Mouse (Mus musculus) hindbrain, embryonic 13.5 days (tissue): ENCODE measurements around the gene Ano3. TPM values are rescaled to one million over a fixed set of nuclear protein-coding genes. Genes with fewer than 3 reads are reported as not detected.

Source experiments
- ATAC-seq: fragments of 200-750 bp; cut with Nextera tagmentation; 2 replicates; pipeline ENCODE4 v1.8.0; 2017; ENCODE audit warnings: moderate TSS enrichment; ENCODE audit not compliant: low FRiP score
- H3K27ac ChIP-seq: fragments of 300-500 bp; sonication (generic); 2 replicates; pipeline ENCODE4 v1.5.1; 2015; ENCODE audit warnings: inconsistent platforms, mild to moderate bottlenecking, moderate library complexity
- H3K27me3 ChIP-seq: fragments of 300-500 bp; sonication (generic); 2 replicates; pipeline ENCODE4 v1.6.1; 2015; ENCODE audit warnings: mild to moderate bottlenecking, inconsistent platforms
- H3K36me3 ChIP-seq: fragments of 300-500 bp; sonication (generic); 2 replicates; pipeline ENCODE4 v1.6.1; 2015; ENCODE audit warnings: mild to moderate bottlenecking, inconsistent platforms
- H3K4me1 ChIP-seq: fragments of 300-500 bp; sonication (generic); replicated peaks from 2 replicates; pipeline ENCODE4 v1.6.1; 2015; ENCODE audit warnings: inconsistent platforms
- H3K4me2 ChIP-seq: fragments of 300-500 bp; sonication (generic); 2 replicates; pipeline ENCODE4 v1.6.1; 2015; ENCODE audit warnings: inconsistent platforms, mild to moderate bottlenecking, moderate library complexity
- H3K4me3 ChIP-seq: fragments of 300-500 bp; sonication (generic); 2 replicates; pipeline ENCODE4 v1.5.1; 2015; ENCODE audit warnings: mild to moderate bottlenecking, inconsistent platforms
- H3K9ac ChIP-seq: fragments of 300-500 bp; sonication (generic); 2 replicates; pipeline ENCODE4 v1.6.1; 2015; ENCODE audit warnings: mild to moderate bottlenecking, inconsistent platforms
- H3K9me3 ChIP-seq: fragments of 300-500 bp; sonication (generic); 2 replicates; pipeline ENCODE4 v1.6.1; 2016; ENCODE audit warnings: inconsistent platforms
- WGBS: fragments of 180-500 bp; shearing (Covaris S2); methylation state at CpG from one replicate; pipeline ENCODE4 v1.1.7; 2015; 5-methylcytosine and 5-hydroxymethylcytosine counted together
- polyA plus RNA-seq: library from polyadenylated mRNA; unstranded; fragments of >200 nt; fragmentation: Nextera tagmentation; extraction: Ambion mirVana; gene quantifications from 2 replicates; pipeline ENCODE4 v1.2.1, GENCODE M21; 2015

The Ano3 gene
- polyA plus RNA-seq, 1 experiment from 2014 or later = 1.1 TPM

DNA sequence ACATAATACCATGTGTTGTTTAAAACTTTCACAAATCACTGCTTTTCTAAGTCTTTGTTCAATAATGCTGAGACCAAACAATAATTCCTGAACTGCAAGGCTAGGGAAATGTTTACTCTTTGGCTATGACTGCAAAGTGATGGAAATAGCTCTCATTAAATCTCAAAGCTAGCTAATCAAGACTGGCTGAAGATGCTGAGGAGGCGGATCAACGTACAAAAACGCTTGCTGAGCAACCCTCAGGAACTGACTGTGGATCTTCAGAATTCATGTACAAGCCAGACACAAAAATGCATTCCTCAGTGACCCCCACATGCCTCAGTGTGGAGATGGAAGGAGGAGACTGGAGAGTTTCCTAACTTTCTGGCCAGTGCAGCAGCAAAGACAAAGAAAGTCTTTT is 155.3 kb downstream of the Ano3 start:
- Histone ChIP-seq H3K27me3 (no peaks in the 10 kb centered on the region), H3K4me3 (no peak overlapping the region), H3K36me3 (no peaks in the 10 kb centered on the region), H3K27ac (no peak overlapping the region), H3K9ac (no peak overlapping the region), H3K4me1 (no peaks in the 10 kb centered on the region), H3K4me2 (no peak overlapping the region), H3K9me3 (no peaks in the 10 kb centered on the region)
- 78% methylated on average over 3 of the region's 3 CpGs for WGBS
- ATAC-seq = no peak

DNA sequence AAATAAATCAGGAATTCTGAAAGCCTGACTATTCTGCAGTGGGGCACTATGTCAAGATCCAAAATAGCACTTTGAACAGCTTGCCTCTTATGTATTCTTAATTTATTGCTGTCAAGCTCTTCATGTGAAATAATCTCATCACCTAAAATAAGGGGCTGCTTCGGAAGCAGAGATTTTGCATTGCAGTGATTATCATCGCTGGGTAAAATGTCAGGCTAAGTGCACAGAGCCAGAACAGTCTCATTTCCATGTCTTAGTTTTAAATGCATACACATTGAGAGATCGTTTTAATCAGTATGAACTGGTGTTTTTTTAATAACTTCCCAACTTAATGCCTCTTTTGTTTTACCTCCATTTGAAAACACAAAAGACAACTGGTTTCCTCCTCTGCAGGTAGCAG is 163.3 kb downstream of the Ano3 start:
- no peak overlapping the region for H3K9ac ChIP-seq
- no peak overlapping the region for H3K4me2 ChIP-seq
- no peak for ATAC-seq
- H3K4me3 ChIP-seq = no peak overlapping the region
- no peaks in the 10 kb centered on the region for H3K36me3 ChIP-seq
- H3K9me3 ChIP-seq = no peaks in the 10 kb centered on the region
- H3K27ac ChIP-seq = no peak overlapping the region
- no peaks in the 10 kb centered on the region for H3K4me1 ChIP-seq
- H3K27me3 ChIP-seq = no peaks in the 10 kb centered on the region
- 80% methylated on average over 3 of the region's 3 CpGs for WGBS

DNA sequence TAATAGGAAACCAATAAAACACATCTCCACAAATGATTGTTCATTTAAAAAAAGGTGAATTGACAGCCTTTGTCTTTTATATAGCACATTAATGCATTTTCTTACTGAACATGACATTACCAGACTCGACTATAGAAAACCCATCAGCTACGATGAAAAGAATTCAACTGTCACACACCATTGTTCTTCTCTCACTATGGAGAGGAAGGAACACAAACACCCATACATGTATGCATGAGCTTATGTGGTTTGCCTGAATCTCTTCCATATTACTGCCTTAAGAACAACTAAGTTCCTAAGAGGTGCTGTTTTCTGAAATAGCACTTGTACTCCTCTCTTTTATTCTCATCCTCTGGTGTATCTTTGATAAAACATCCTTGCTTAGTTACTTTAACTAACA is 191.3 kb downstream of the Ano3 start:
- no peak overlapping the region for H3K27ac ChIP-seq
- no peaks in the 10 kb centered on the region for H3K27me3 ChIP-seq
- no peak overlapping the region for H3K9ac ChIP-seq
- no peaks in the 10 kb centered on the region for H3K9me3 ChIP-seq
- H3K4me1 ChIP-seq = no peaks in the 10 kb centered on the region
- no peaks in the 10 kb centered on the region for H3K36me3 ChIP-seq
- ATAC-seq = no peak
- no peak overlapping the region for H3K4me3 ChIP-seq
- no peak overlapping the region for H3K4me2 ChIP-seq
- 36% methylated on average over 2 of the region's 2 CpGs for WGBS

DNA sequence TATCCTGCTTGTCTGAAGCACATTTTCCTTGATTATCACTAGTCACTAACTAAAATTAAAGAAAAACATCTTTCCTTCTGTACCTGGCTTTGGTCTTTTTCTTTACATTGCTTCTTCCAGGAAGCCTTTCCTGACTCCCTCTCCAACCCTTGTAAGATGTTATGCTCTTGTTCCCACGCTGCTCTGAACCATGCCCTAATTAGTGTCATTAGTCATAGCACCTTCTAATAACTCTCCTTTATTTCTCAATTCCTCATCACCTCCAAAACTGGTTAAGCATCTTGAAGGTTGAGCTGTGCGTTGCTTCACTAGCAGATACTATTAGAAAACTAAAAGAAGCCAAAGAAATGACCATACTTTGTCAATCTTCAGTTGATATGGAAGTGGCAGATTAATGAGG is 193.2 kb downstream of the Ano3 start:
- no peaks in the 10 kb centered on the region for H3K36me3 ChIP-seq
- H3K4me3 ChIP-seq = no peak overlapping the region
- H3K27ac ChIP-seq = no peak overlapping the region
- H3K27me3 ChIP-seq = no peaks in the 10 kb centered on the region
- no peak overlapping the region for H3K9ac ChIP-seq
- H3K4me2 ChIP-seq = no peak overlapping the region
- H3K9me3 ChIP-seq = no peaks in the 10 kb centered on the region
- no peak for ATAC-seq
- WGBS = 78% methylated on average over 2 of the region's 2 CpGs
- H3K4me1 ChIP-seq = no peaks in the 10 kb centered on the region

DNA sequence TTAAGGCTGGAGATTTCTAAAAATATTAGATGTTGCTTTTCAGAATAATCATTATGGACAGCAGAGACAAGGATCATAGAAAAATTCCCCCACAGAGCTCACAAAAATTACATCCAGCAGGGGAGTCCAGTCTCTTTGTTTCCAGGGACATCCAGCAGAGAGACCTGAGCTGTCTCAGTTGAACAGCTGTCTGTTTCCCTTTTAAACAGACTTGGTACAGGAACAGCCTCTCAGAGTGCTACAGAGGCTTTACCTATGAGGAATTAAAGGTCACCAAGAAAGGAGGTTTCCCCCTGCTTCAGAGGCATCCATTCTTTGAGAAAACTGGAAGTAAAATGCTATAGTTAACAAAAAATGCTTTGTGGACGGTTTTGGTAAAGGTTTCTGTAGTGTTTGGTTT is 210.2 kb downstream of the Ano3 start:
- Histone ChIP-seq H3K27ac (no peak overlapping the region), H3K4me3 (no peak overlapping the region), H3K36me3 (no peaks in the 10 kb centered on the region), H3K4me1 (no peaks in the 10 kb centered on the region), H3K9ac (no peak overlapping the region), H3K4me2 (no peak overlapping the region), H3K27me3 (no peaks in the 10 kb centered on the region), H3K9me3 (no peaks in the 10 kb centered on the region)
- 63% methylated on average over 1 of the region's 1 CpGs for WGBS
- no peak for ATAC-seq

DNA sequence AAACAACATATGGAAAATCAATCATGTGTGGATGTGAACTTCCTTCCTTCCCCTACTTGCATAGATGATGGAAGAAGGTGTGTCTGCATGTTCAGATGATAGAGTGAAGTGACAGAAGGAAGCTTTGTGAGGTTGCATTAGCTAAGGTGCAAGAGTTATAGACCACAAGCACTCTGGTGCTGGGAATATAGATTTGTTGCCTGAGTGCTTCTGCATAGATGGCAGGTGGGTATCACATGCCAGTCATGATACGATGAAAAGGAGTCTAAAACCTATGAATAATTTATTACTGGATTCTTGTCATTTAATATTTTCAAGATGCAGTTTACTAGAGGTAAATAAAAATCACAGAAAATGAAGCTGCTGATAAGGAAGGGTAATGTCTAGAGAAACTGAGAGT is 210.9 kb downstream of the Ano3 start:
- Histone ChIP-seq H3K36me3 (no peaks in the 10 kb centered on the region), H3K4me3 (no peak overlapping the region), H3K27ac (no peak overlapping the region), H3K27me3 (no peaks in the 10 kb centered on the region), H3K4me1 (no peaks in the 10 kb centered on the region), H3K9ac (no peak overlapping the region), H3K9me3 (no peaks in the 10 kb centered on the region), H3K4me2 (no peak overlapping the region)
- no peak for ATAC-seq
- WGBS = 53% methylated on average over 1 of the region's 1 CpGs

DNA sequence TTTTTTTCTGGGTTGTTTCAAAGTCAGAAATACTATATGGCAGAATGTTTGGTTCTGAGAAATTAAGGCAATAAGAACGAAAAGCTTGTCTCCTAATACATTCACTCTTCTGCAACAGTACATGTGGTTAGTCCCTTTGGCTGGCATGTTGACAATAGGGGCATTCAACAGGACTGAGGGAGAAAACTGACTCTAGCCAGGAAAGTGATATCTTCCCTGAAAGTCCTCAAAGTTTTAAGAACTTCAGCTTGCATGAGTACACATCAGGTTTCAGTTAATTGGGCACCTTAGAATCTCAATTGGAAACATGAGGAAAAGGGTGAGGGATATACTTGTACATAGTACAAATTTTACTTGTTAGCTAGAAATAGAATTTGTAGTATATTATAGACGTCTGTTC is 212.7 kb downstream of the Ano3 start:
- Histone ChIP-seq H3K36me3 (no peaks in the 10 kb centered on the region), H3K9me3 (no peaks in the 10 kb centered on the region), H3K27ac (no peak overlapping the region), H3K27me3 (no peaks in the 10 kb centered on the region), H3K4me3 (no peak overlapping the region), H3K4me2 (no peak overlapping the region), H3K4me1 (no peaks in the 10 kb centered on the region), H3K9ac (no peak overlapping the region)
- WGBS = 84% methylated on average over 2 of the region's 2 CpGs
- ATAC-seq = no peak

DNA sequence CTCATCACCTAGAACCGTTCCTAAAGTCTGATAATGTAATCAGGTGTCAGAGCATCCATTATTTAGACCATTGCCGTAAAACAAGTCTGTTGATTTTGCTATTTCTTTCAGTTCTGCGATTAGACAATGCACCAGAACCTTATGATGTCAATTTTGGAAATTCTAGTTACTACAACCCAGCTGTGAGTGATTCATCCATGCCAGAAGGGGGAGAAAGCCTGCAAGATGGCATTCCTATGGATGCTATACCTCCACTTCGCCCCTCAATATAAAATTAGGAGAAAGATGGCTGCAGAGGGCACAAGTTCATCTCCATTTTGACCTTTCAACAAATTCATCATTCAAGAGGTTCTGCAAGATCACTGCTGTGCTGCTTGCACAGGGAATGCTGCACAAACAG is 213.5 kb downstream of the Ano3 start:
- 82% methylated on average over 4 of the region's 4 CpGs for WGBS

DNA sequence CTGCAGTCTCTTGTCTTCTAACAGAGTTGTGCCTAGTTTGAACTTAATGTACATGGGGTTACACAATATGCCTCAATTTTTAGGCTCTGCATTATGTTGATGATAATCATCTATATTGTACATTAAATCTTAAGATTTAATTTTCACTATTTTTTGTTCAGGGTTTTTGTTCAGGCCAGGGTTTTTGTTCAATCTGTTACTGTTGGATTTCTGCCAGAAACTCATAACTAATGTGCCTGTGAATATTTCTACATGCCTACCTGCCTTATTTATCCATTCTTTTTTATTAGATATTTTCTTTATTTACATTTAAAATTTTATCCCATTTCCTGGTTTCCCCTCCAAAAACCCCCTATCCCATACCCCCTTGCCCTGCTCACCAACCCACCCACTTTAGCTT is 224.6 kb downstream of the Ano3 start:
- H3K36me3 ChIP-seq = no peaks in the 10 kb centered on the region
- H3K27ac ChIP-seq = no peak overlapping the region
- H3K4me3 ChIP-seq = no peak overlapping the region
- no peaks in the 10 kb centered on the region for H3K4me1 ChIP-seq
- H3K27me3 ChIP-seq = no peaks in the 10 kb centered on the region
- no peak overlapping the region for H3K9ac ChIP-seq
- no peak for ATAC-seq
- H3K4me2 ChIP-seq = no peak overlapping the region
- no peaks in the 10 kb centered on the region for H3K9me3 ChIP-seq

More for the DNA sequence above, 213.5 kb downstream of the Ano3 start:
- Histone ChIP-seq H3K27me3 (no peaks in the 10 kb centered on the region), H3K9ac (no peak overlapping the region), H3K4me2 (no peak overlapping the region), H3K4me3 (no peak overlapping the region), H3K27ac (no peak overlapping the region), H3K4me1 (no peaks in the 10 kb centered on the region), H3K36me3 (no peaks in the 10 kb centered on the region), H3K9me3 (no peaks in the 10 kb centered on the region)
- no peak for ATAC-seq

DNA sequence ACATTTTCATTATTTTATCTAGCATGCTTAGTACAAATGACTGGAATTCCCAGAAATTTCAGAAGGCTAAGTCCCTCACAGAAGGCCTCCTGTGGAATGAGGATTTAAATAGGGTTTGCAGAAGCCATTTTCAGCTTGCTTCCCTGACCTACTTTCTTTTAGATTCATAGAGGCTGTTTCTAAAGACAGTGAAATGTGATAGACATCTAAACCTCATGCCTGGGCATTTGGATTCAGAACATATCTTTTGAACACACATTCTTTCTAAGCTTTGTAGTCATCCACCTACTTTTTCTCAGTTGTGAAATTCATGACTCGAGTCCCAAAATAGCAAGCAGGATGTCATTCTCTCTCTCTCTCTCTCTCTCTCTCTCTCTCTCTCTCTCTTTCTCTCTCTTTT is 228.5 kb downstream of the Ano3 start:
- no peaks in the 10 kb centered on the region for H3K27me3 ChIP-seq
- no peak overlapping the region for H3K9ac ChIP-seq
- H3K4me2 ChIP-seq = no peak overlapping the region
- no peak overlapping the region for H3K27ac ChIP-seq
- no peaks in the 10 kb centered on the region for H3K9me3 ChIP-seq
- H3K36me3 ChIP-seq = no peaks in the 10 kb centered on the region
- WGBS = 95% methylated on average over 1 of the region's 1 CpGs
- ATAC-seq = no peak
- no peak overlapping the region for H3K4me3 ChIP-seq
- H3K4me1 ChIP-seq = no peaks in the 10 kb centered on the region

DNA sequence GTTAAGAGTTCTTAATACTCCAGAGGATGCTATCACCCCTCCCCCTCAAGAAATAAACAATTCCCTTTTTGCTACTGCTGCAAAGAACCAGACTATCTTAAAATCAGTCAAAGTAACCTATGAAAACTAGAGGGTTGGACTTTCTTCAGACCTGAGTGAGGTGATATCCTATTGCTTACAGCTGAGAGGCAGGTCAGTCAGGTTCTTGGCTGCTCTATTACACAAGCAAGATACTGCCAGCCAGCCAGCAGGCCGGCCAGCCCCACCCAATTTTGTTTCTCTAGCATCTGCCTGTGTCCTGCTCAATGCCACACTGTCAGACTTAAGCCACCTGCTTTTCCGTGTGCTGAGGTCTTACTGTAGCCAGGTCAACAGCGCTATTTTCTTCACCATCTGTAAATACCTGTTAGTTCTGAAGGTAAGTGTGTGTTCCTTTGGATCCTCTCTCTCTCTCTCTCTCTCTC is 229.4 kb downstream of the Ano3 start, which contains the start of gene Muc15:
Gene Muc15, plus strand, starts transcription at position 51 of the 464 bp plus-strand sequence.
- ATAC-seq = no peak
- H3K4me3 ChIP-seq = no peak within 1 kb of the TSS
- 56% methylated on average over 3 of the region's 3 CpGs for WGBS
- H3K27me3 ChIP-seq = no peaks in the 10 kb centered on the region
- no peaks in the 10 kb centered on the region for H3K36me3 ChIP-seq
- no peak within 1 kb of the TSS for H3K27ac ChIP-seq
- H3K9ac ChIP-seq = no peak within 1 kb of the TSS
- no peak within 1 kb of the TSS for H3K4me2 ChIP-seq
- H3K9me3 ChIP-seq = no peaks in the 10 kb centered on the region
- H3K4me1 ChIP-seq = no peaks in the 10 kb centered on the region

DNA sequence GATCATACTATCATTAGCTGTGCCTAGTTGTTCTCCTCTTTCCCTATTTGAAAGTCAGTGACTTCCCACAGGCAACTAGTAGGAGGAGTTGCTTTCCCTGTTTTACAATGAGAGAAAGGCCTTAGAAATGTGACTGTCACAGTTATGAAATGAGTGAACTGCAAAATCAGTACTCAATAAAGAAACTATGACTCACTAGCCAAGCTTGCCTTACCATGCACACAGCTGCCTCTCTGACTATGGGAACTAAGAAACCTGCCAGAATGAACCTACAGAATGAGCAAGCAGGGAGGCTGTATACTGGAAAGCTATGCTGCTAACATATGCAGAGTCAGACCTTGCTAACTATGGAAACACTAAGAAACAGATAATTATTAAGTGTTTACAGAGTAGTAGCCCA is 231.7 kb downstream of the Ano3 start:
- Histone ChIP-seq H3K9ac (no peak overlapping the region), H3K27ac (no peak overlapping the region), H3K4me3 (no peak overlapping the region), H3K9me3 (no peaks in the 10 kb centered on the region), H3K4me2 (no peak overlapping the region), H3K4me1 (no peaks in the 10 kb centered on the region), H3K36me3 (no peaks in the 10 kb centered on the region), H3K27me3 (no peaks in the 10 kb centered on the region)
- ATAC-seq = no peak

DNA sequence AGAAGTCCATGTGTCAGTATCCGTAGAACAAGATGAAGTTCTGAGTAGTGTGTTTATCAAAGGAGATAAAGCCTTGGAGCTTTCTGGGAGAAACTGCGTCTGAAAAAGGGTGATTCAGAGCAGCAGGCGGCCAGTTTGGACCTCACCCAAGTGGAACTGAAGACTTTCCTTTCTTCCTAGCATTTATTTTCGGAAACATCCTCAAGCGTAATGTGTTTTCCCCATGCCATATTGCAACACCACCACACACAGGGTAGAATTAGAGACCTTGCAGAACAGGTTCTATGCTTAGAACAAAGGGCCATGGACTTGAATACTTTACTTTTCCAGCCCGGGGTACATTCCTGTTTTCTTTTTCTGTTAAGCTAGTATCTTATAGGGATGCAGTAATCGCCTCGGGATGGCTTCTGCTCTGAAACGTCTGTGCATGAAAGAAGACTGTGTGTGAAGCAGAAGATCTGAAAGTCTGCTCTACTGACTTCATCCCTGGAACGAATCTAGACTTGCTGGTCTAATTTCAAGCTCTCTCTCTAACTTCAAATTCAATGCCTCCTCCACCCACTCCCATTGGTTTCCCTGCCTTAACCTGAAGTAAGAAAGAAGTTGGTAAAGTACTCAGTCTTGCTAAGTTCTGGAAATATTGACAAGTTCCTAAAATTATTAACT is 240.5 kb downstream of the Ano3 start:
- no peak overlapping the region for H3K4me2 ChIP-seq
- H3K27me3 ChIP-seq = no peaks in the 10 kb centered on the region
- no peak overlapping the region for H3K9ac ChIP-seq
- no peaks in the 10 kb centered on the region for H3K36me3 ChIP-seq
- WGBS = 84% methylated on average over 10 of the region's 10 CpGs
- no peak for ATAC-seq
- no peaks in the 10 kb centered on the region for H3K9me3 ChIP-seq
- H3K27ac ChIP-seq = no peak overlapping the region
- H3K4me3 ChIP-seq = no peak overlapping the region
- H3K4me1 ChIP-seq = no peaks in the 10 kb centered on the region
